Mouse (Mus musculus) adrenal gland, adult 18-20 months (tissue): ENCODE data around the gene 3830406C13Rik. TPM values are rescaled to one million over a fixed set of nuclear protein-coding genes. Genes with fewer than 3 reads are reported as not detected.
"Not testable (repeated sequence)": the region's sequence is repeated elsewhere in the genome, so short reads cannot be mapped to it uniquely, and the experiment has no call there.

Experiments used
- DNase-seq, 2 experiments: peaks; one replicate each; pipeline ENCODE4 v3.0.0; 2021 to 2022; ENCODE audit warnings: low spot score in 2 of 2
- long read RNA-seq, 2 experiments: library from polyadenylated mRNA; stranded (forward); transcript quantifications; one replicate each; pipeline ENCODE4 v2.0.0; 2021
- total RNA-seq, 2 experiments: library from RNA; stranded (reverse); gene quantifications; 1 replicate in 1 of 2; 2 replicates in 1 of 2; pipeline ENCODE4 v1.2.3; 2021

The 3830406C13Rik gene
- total RNA-seq: 10 to 100 TPM; 27.0 to 38.3 TPM
- long read RNA-seq, experiment 1, partial matches to known transcripts: 3 of 19 reads
- long read RNA-seq, experiment 1, other reads (novel, unspliced or antisense): 8 of 19 reads
- long read RNA-seq, experiment 2, transcript 3830406C13Rik-202 (5 exons, 2,452 nt): major isoform, 15 of 40 reads
- long read RNA-seq, experiment 2, partial matches to known transcripts: 6 of 40 reads
- long read RNA-seq, experiment 2, other reads (novel, unspliced or antisense): 7 of 40 reads

DNA sequence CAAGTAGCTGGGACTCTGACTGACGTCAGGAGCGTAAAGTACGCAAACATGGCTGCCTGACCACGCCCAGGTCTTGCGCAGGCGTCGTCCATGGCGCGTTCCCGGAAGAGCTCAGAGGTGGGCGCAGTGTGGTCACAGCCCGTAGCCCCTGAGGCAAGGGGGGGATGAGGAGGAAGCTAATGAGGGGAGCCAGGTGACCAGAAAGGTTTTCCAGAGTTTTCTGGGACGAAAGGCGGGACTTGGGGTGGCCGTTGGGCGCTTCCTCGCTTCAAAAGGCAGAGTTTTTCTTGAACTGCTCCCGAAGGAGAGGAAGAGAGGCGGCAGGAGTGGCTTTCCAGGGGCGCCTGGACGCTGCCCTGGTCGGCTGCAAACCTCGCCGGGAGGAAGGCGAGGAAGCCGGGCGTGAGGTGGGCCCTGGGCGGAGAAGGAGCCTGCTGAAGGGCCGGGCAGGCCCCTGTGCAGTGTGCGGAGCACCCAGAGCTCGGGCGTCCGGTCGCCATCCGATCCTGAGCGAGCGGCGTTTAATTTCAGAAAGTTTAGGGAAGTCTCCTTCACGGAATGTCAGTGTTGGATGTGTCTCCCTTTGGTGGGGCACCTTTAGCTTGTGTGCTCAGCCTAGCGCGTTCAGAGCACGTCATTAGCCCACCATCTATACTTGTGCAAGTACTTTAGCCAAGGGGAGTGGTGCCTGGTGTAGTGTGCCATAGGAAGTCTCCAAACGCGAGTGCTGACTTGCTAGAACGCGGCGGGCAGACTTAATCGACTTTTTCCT lies at the start of gene 3830406C13Rik:
Gene 3830406C13Rik, plus strand, starts transcription at position 33 of the 772 bp plus-strand sequence.
- DNase-seq: peak; percentile 79 to 80

DNA sequence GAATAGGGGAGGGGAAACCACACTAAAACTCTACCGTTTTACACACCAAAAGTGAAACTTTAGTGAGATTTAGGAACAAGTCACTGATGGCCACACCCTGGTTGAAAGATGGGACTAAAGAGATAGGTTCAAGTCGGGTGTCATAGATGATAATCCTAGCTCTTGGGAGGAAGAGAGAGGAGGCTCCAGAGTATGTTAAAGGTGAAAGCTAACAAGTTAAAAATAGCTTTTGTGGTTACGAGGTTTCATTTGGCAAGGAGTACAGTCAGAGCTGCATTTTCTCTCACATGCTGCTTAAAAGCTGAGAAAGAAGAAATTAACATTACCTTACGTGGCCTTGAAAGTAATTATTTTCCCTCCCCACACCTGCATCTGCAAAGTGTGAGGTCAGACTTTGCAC lies 40.2 kb upstream of the 3830406C13Rik start:
- no peak for DNase-seq

DNA sequence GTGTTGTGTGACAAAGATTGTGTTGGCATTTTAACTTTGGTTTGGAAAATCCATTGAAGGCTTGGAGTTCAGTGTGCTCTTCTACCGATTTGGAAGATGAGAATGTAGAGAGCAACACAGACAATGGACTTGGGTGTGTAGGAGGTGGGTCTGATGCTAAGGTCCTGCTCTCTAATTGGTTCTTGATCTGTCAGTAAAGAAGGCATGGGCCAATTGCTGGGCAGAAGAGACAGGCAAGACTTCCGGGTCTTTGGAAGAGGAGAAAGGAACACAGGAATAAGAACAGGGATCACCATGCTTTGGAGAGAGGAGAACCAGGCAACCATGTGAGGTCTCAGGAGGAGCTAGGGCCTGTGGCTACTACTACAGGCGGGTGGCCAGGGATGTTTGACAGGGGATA lies 7.9 kb upstream of the 3830406C13Rik start:
- no peak for DNase-seq

DNA sequence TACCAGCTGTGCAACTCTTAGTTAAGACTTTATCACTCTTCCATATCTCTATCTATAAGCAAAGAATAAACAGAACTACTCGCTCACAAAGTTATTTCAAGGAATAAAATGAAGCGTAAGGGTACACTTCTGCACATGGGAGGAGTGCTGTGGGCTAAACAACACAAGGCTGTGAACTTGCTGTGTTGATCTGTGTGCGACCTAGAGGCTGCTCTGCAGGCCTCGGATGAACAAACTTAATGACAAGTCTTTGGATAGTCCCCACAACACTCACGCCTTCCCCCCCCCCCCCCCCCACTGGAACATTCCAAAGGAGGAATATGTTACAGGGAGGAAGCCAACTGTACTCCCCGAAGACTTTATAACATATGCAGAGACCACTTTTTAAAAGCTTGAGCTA lies 332 bp upstream of the 3830406C13Rik start, which contains the start of gene Gm49355:
Gene Gm49355, plus strand, starts transcription at position 336 of the 400 bp plus-strand sequence.
- DNase-seq: no peak

DNA sequence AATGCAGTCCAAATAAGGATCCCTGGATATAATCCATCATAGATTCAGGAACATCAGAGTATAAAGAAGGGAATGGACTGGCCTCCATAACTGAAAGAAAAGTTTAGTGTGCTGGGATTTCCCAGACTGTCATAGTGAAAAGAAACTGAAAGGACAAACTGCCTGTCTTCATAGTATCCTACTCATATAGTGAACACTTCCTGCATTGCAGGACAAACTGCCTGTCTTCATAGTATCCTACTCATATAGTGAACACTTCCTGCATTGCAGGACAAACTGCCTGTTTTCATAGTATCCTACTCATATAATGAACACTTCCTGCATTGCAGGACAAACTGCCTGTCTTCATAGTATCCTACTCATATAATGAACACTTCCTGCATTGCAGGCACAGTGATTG lies 5.8 kb downstream of the 3830406C13Rik start:
- not testable (repeated sequence) for DNase-seq

DNA sequence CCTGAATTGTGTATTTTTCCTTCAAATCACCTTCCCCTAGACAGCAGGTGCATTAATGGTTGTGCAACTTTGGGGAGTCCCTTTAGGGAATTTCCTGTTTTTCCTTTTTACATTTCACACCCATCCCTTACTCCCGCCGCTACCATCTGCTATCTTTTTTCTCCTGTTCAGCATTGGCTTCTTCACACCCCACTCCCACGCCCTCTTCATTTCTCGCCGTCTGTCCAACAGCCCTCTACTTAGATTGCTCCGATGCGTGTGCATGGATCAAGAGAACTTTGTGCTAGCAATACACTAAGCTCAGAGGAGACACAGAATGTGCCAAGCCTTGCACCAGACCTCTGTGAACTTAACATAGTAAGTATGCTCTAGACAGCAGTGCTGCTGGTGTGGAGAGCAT lies 12.4 kb downstream of the 3830406C13Rik start:
- no peak for DNase-seq

DNA sequence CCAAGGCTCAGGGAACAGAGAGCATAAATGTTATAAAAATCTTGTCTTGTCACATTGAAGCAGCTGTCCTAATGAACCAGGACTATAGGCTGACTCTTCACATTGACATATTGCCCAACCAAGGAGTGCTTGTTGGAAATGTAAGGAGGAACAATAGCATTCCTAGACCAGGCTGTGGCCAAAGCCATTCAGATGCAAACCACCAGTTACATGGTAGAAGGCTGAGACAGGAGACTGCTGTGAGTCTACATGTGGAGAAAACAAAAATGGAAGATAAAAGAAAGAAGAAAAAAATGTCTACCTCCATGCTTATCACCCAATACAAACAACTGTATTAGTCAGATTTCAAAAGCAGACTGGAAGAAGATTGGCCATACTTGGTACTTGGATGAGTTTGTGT lies 15.2 kb downstream of the 3830406C13Rik start:
- DNase-seq: no peak

DNA sequence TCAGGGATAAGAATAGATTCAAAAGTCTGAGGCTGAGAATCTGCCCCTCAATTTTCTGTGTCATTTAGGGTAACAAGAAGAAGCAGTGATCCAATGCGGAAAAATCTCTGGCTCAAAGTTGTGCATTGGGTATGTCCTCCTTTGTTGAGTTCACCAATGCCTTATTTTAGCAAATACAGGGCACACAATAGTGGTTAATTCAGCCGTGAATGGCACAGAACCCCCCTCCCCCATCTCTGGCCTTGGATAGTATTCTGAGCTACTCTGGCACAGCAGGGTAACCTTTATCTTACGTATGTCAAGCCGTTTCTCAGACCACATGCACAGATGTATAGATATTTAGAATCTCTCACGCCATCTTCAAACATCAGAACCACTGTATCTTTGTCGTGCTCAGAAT lies 15.7 kb downstream of the 3830406C13Rik start:
- DNase-seq: no peak

DNA sequence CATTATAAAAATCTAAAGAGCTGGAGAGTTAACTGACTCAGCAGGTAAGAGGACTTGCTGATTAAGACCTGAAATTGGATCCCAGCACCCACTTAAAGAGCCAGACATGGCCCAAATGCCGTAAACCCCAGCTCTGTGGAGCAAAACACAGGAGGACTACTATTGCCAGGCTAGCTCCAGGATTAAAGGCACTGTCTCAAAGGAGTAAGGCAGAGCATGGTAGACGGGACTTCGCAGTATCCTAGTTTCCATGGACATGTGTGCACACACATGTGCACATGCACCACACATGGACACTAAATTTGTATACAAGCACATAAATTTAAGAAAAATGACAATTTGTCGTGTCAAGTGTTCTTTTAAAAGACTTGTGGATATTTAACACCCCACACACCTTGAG lies 16.3 kb downstream of the 3830406C13Rik start:
- no peak for DNase-seq

DNA sequence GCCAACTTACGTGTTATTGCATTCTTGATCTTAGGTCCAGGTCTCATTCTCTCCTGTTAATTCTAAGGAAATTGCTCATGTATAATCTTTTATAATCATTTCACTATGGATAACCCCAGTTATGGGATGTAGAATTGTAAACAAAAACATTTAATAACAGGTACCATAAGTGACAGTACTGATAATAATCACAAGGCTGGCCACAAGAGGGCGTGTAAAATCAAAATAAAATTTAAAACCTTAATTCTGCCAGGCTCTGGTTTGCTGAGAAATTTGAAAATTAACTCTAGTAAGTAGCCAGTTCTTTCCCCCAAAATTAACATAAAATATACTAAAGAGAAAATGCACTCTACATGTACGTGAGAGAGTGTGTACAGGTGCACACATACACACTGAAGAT lies 16.7 kb downstream of the 3830406C13Rik start:
- no peak for DNase-seq

DNA sequence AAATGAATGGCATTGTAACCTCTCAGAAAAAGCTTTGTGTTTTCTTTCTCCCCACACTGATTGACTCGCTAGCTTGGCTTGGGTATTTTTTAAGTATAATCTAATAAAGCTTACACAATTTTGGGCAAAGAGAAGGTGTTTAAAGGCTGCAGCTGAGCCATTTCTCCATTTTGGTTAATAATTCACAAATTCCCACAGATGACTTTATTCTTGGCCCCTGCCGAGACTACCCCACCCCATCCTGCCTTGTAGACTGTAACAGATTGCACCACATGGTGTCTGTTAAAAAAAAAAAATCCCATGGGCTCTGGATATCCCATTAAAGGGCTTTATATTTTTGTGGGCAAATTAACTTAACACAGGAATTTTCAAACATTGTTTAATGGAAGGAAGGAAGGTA lies 19.1 kb downstream of the 3830406C13Rik start:
- DNase-seq: no peak

DNA sequence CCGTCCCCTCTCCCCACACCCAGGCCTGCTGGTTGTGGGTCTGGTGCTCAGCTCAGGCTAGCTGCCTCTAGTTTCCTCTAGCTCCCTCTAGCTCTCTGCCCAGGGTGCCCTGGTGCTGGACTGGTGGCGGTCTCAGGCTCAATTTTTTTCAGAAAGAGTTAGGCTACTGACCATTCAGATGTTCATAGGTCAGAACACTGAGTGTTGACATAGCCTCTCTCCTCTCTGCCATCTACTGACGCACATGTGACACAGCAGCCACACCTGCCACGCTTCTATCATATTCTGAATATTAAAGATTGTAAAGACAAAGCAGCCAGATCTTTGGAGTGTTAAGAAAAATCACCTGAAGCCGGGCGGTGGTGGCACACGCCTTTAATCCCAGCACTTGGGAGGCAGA lies 49.6 kb downstream of the 3830406C13Rik start:
- DNase-seq: no peak

DNA sequence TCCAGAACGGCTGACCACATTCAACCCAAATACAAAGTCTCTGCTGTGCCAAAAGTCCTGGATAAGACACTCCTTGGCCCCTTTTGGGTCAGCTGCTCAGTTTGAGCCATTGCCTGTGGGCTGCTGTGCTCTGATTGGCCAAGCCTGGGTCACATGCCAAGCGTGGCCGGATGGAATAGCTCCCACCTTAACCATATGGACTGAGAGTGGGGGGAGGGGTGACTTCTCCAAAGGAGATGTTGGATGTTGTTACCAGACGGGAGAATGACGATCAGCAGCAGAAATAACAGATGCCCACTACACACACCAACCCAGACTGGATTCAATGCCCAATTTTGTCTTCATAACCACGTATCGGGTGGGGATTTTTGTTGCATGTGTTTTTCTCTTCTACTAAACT lies 51.0 kb downstream of the 3830406C13Rik start:
- no peak for DNase-seq

DNA sequence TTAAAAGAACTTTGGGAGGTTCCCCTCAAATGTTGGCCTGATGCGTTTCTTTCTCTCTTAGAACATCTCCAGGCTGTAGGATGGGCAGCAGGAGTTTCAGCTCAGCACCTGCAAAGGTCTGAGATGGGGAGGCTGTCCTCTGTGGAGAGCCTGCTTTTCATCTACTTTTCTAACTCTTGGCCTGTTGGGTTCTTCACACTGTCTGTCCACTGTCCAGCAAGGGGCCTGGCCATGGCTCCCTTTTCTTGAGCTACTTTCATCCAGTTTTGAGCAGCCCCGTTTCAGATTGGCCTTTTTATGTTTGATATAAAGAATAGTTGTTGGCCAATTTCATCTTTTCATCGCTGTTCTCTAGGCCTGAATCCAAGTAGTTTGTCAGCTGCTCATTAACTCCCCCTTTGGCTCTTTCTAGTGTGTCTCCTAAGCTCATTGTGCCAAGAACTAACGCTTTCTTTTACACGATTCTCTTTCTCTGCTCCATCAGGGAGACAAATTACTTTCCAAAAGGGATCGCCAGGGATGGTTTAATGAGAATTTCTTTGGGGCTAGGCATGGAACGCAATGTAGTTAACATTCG lies 53.5 kb downstream of the 3830406C13Rik start:
- no peak for DNase-seq

DNA sequence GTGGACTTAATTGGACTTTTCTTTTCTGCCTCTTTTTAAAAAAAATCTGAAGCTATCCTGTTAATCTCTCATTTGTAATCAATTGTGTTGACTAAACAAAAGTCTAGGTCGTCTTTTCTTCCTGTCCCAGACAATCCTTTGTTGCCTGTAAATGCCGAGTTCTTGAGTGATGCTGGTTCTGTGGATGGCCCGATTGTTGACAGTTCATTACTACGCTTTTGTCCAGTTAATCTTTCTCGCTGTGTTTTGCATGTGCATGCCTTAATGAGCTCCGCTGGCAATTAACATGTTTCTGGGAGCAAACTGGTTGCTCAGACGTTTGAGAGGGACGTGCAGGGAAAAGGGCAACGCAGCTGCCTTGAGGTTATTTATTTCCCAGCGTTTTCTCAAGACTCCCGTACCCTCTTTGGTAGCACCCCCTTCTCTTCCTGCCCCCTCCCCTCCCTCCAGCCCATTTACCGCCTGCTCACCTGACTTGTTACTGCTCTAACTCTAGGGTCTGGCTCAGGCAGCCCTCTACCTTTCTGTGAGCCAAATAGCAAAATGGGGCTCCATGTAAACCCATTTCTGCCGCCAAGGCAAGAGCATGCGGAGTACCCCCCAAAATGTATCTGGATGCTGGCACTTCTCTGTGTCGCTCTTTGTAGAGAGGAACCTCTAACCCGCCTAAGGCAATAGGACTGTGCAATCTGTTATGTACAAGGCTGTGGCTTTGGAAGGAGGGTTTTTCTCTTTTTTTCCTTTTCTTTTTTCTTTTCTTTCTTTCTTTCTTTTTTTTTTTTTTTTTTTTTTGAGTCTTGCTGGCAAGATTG lies 54.2 kb downstream of the 3830406C13Rik start:
- no peak for DNase-seq

DNA sequence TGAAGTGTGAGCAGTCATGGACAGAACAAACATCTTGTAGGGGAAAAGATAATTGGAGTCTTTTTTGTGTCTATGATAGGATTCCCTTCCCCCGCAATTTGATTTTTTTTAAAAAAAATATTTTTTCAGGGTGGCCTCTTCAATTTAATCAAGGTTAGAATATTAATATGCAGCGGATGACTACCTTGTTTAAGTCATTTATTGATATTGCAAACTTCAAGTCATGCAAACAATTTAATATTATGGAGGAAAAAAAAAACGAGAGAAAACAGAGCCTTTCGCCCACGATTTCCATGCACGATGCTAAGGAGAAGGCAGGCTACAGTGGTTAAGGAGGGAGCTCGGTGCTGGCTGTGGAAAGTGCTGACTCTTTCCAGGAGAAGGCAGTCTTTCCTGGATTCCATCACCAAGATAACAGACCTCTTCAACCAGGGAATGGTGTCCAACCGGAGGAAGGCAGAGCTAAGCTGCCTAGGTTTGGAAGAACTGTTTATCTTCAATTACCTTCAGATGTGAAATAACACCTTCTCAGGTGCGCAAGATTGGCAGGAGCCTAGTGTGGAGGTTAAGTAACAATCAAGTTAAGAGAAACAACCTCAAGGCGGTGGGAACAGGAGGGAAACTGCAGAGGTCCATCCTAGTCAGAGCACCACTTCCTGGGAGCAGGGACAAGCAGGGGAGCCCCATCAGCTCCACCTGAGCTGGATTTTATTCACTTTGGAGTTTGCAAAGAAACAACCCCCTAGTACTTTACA lies 55.0 kb downstream of the 3830406C13Rik start:
- no peak for DNase-seq

DNA sequence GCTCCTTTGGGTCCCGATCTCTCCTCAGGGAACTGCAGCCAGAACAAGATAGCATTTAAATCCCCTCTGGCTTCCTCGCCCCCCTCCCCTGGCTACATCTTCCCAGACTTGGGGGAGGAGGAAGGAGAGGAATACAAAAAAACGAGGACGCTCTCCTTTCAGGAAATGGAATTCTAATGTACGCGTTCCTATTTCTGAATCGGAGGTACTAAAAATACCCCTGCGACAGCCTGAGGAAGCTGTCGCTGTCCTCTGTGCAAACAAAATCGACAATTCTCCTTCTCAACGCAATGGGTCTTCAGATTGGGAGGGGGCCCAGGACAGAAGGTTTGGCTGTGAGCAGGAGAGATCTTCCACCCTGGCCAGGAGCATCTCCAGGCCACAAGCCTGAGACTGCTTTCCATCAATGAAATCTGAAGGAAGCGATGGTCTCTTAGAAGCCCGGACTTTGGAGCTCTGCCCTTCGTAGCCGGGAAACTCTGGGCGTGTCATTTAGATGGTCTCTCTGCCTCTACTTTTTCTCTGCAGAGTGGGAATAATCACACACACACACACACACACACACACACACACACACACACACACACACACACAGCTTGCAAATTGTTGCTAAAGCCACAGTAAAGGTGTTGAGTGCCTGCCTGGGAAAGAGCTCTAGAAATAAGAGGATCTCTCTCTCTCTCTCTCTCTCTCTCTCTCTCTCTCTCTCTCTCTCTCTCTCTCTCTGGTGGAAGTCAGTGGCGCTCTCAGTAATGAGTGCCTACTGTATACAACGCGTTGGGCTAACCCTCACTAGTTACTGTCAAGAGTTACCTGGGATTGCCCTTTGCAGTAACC lies 56.5 kb downstream of the 3830406C13Rik start:
- DNase-seq: no peak

DNA sequence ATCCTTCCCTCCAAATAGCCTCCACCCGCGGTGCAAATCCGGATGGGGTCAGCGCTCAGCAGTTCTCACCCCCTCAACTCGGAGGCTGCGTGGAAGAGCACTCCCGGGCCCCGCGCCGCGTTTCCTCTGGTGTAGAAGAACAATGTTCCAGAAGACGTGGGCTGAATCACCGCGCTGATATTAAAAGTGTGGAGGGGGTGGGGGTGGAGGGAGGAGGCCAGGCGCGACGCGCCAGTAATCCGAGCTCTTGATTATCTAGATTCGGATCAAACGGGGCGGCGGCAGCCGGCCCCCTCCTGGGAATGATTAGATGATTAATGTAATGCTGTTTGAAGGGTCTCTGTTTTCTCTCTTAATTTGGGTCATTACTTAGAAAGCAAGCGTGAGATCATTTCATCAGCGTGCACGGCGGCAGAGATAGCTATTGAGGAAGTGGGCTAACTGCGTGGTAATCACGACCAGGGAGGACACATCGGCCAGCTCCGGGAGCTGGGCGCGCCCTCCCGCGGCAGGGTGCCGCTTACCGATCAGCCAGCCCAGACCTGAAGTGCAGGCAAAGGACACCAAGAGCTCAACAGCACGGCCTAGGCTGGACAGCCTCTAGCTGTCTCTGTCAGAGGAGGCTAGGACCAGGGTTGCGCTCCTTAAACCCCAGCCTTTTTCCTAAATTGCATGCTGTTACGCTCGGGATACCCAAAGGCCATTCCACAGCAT lies 57.3 kb downstream of the 3830406C13Rik start:
- DNase-seq: no peak
